Mouse (Mus musculus) lung, postnatal 0 days (tissue): ENCODE data around the gene Idh2. TPM values are rescaled to one million over a fixed set of nuclear protein-coding genes. Genes with fewer than 3 reads are reported as not detected.
"Not testable (repeated sequence)": the region's sequence is repeated elsewhere in the genome, so short reads cannot be mapped to it uniquely, and the experiment has no call there.

Experiments used
- ATAC-seq: fragments of 200-750 bp; cut with Nextera tagmentation; 2 replicates; pipeline ENCODE4 v1.8.0; 2017; ENCODE audit warnings: moderate library complexity
- DNase-seq: peaks from one replicate; pipeline ENCODE4 v3.0.0-alpha.2; 2016; ENCODE audit warnings: low spot score
- H3K27ac ChIP-seq: fragments of 300-500 bp; sonication (generic); 2 replicates; pipeline ENCODE4 v1.5.1; 2014; ENCODE audit warnings: antibody characterized with exemption, mild to moderate bottlenecking, low read length, mixed read lengths
- H3K27me3 ChIP-seq: fragments of 300-500 bp; sonication (generic); replicated peaks from 2 replicates; pipeline ENCODE4 v1.6.1; 2014; ENCODE audit warnings: low read length, mixed read lengths; ENCODE audit not compliant: insufficient read depth
- H3K36me3 ChIP-seq: fragments of 300-500 bp; sonication (generic); 2 replicates; pipeline ENCODE4 v1.6.1; 2014; ENCODE audit warnings: low read length, mixed read lengths; ENCODE audit not compliant: insufficient read depth
- H3K4me1 ChIP-seq: fragments of 300-500 bp; sonication (generic); 2 replicates; pipeline ENCODE4 v1.6.1; 2014; ENCODE audit warnings: antibody characterized with exemption, low read depth, low read length, mixed read lengths; ENCODE audit not compliant: insufficient read depth
- H3K4me2 ChIP-seq: fragments of 300-500 bp; sonication (generic); replicated peaks from 2 replicates; pipeline ENCODE4 v1.6.1; 2014; ENCODE audit warnings: low read depth, mild to moderate bottlenecking, low read length, moderate library complexity, mixed read lengths
- H3K4me3 ChIP-seq: fragments of 300-500 bp; sonication (generic); 2 replicates; pipeline ENCODE4 v1.5.1; 2014; ENCODE audit warnings: low read depth, low read length
- H3K9ac ChIP-seq: fragments of 300-500 bp; sonication (generic); replicated peaks from 2 replicates; pipeline ENCODE4 v1.6.1; 2014; ENCODE audit warnings: low read depth, mild to moderate bottlenecking
- H3K9me3 ChIP-seq: fragments of 300-500 bp; sonication (generic); 2 replicates; pipeline ENCODE4 v1.6.1; 2016; ENCODE audit warnings: low read length, mixed read lengths
- CTCF ChIP-seq: IDR thresholded peaks from 2 replicates; pipeline ENCODE4 v1.5.1; 2016; ENCODE audit warnings: antibody characterized with exemption, mild to moderate bottlenecking
- EP300 ChIP-seq: IDR thresholded peaks from 2 replicates; pipeline ENCODE4 v1.6.1; 2016; ENCODE audit warnings: antibody characterized with exemption, mild to moderate bottlenecking, control low read depth
- whole genome bisulfite sequencing: fragments of 180-500 bp; shearing (Covaris S2); extraction: QIAGEN DNeasy Blood & Tissue Kit; methylation state at CpG from one replicate; pipeline ENCODE4 v1.1.7; 2014; 5-methylcytosine and 5-hydroxymethylcytosine counted together
- polyA plus RNA-seq: library from polyadenylated mRNA; unstranded; fragments of >200 nt; fragmentation: Nextera tagmentation; extraction: Ambion mirVana; gene quantifications from 2 replicates; pipeline ENCODE4 v1.2.1, GENCODE M21; 2015

The Idh2 gene
- polyA plus RNA-seq, 1 experiment from 2014 or later, result 296 TPM

DNA sequence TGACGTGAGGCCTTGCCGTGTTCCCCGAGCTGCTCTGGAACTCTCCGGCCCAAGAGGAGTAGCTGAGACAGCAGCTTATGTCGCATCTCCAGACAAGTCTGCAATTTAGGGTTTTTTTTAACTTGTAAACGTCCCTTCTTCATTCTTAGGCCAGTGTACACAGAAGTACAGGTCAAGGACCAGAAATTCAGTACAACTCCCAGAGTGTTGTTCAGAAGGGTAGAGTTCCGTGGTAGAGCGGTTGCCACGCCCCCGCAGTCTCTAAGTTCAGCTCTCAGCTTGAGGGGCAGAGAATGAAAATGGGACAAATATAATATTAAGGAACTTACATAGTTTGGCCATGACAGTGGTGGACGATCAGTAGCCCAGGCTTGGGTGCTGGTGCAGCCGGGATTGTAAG lies 59.4 kb downstream of the Idh2 start:
- DNase-seq (peak; percentile 60), ATAC-seq (no peak)
- TF ChIP-seq EP300 (no peak), CTCF (no peak)
- no peaks in the 10 kb centered on the region for H3K9me3 ChIP-seq
- no peaks in the 10 kb centered on the region for H3K36me3 ChIP-seq
- no peaks in the 10 kb centered on the region for H3K27me3 ChIP-seq
- H3K9ac ChIP-seq, result no peak overlapping the region
- WGBS, result 35% methylated on average over 12 of the region's 12 CpGs
- H3K27ac ChIP-seq, result peak overlapping the region; percentile 91
- H3K4me3 ChIP-seq, result no peak overlapping the region
- H3K4me1 ChIP-seq, result peaks cover 47% of the 10 kb centered on the region; the same call in 1 of the 2 replicates
- no peak overlapping the region for H3K4me2 ChIP-seq

DNA sequence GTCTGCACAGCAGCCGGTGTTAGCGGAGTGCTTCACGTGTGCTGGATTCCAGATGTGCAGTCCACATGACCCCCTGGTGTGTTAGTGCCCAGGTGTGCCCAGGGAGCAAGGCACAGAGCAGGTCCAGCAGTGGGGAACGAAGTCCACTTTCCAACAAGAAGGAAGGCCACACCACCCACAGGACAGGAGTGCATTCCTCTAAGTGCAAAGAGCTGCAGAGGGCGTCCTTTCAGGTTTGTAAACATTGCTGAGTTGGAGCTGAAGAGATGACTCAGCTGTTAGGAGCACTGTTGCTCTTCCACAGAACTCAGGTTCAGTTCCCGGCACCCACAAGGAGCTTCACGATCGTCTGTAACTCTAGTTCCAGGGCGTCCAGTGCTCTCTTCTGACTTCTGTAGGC lies 62.0 kb downstream of the Idh2 start:
- Histone ChIP-seq H3K27me3 (no peaks in the 10 kb centered on the region), H3K27ac (peak overlapping the region; percentile 63), H3K4me2 (no peak overlapping the region), H3K9ac (no peak overlapping the region), H3K9me3 (no peaks in the 10 kb centered on the region), H3K4me1 (peaks cover 32% of the 10 kb centered on the region; the same call in 1 of the 2 replicates), H3K36me3 (no peaks in the 10 kb centered on the region), H3K4me3 (no peak overlapping the region)
- whole genome bisulfite sequencing, result 68% methylated on average over 9 of the region's 9 CpGs
- peak; percentile 31 for TF ChIP-seq CTCF
- no peak for TF ChIP-seq EP300
- no peak for ATAC-seq
- peak; percentile 44 for DNase-seq

DNA sequence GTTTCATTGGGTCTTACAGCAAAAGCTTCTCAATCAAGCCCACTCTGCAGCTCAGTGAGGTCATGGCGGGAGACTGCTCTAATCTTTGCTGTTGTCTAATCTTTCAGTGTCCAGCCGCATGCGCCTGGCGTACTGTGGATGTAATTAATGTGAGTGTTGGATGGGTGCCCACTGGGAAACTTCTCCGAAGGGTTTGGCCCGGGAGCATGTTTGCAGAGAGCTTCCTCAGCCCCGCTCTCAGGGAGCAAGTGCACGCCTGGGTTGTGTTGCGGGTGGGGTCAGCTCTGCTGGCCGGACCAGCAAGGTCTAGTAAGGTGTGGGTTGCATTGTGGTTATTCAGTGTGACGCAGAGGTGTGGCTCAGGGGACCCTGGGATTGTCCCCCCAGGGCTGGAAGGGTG lies 62.9 kb downstream of the Idh2 start:
- H3K4me3 ChIP-seq, result no peak overlapping the region
- H3K9me3 ChIP-seq, result no peaks in the 10 kb centered on the region
- no peak for TF ChIP-seq CTCF
- no peak for TF ChIP-seq EP300
- no peaks in the 10 kb centered on the region for H3K27me3 ChIP-seq
- ATAC-seq (peak; percentile 65), DNase-seq (peak; percentile 92)
- 7% methylated on average over 11 of the region's 11 CpGs for WGBS
- peak overlapping the region; percentile 63 for H3K27ac ChIP-seq
- H3K4me2 ChIP-seq, result peak overlapping the region; percentile 20; the same call in 1 of the 2 replicates
- H3K36me3 ChIP-seq, result no peaks in the 10 kb centered on the region
- H3K4me1 ChIP-seq, result peaks cover 24% of the 10 kb centered on the region; the same call in 1 of the 2 replicates
- H3K9ac ChIP-seq, result no peak overlapping the region

DNA sequence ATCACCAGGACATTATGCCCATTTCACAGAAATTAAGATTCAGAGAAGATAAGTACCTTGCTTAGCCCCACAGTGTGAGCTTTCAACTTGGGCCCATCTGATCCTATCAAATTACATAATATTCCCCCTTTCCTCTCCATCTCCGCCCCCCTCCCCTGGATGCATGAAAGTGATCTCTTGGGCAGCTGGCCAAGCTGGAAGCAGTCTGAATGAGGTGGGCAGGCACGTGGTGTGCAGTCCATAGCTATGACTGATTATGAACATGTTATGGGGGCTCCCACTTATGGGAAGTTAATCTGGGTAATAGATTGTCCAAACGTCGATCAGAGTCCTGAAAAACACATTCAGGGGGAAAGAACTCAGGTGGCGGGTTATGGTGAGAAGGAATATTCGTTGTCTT lies 63.4 kb downstream of the Idh2 start:
- no peak for ATAC-seq
- H3K4me1 ChIP-seq, result peaks cover 22% of the 10 kb centered on the region; the same call in 1 of the 2 replicates

DNA sequence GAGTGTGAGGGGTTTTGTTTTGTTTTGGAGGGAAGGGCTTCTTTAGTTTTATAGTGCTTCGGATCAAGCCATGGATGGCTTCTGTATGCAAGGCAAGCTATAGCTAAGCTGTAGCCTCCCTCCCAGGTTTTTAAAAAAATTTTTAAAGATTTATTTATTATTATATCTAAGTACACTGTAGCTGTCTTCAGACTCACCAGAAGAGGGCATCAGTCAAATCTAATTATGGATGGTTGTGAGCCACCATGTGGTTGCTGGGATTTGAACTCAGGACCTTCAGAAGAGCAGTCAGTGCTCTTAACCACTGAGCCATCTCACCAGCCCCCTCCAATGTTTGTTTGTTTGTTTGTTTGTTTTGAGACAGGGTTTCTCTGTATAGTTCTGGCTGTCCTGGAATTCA lies 64.8 kb downstream of the Idh2 start:
- WGBS, result 92% methylated on average over 1 of the region's 1 CpGs
- H3K27ac ChIP-seq, result not testable (repeated sequence)

More for the DNA sequence above, 63.4 kb downstream of the Idh2 start:
- peak overlapping the region; percentile 20; the same call in 1 of the 2 replicates for H3K4me2 ChIP-seq
- TF ChIP-seq CTCF (no peak), EP300 (no peak)
- H3K9me3 ChIP-seq, result no peaks in the 10 kb centered on the region
- H3K36me3 ChIP-seq, result no peaks in the 10 kb centered on the region
- H3K27me3 ChIP-seq, result no peaks in the 10 kb centered on the region
- no peak for DNase-seq
- no peak overlapping the region for H3K9ac ChIP-seq
- H3K4me3 ChIP-seq, result no peak overlapping the region
- peak overlapping the region; percentile 57 for H3K27ac ChIP-seq
- WGBS, result 19% methylated on average over 6 of the region's 6 CpGs

DNA sequence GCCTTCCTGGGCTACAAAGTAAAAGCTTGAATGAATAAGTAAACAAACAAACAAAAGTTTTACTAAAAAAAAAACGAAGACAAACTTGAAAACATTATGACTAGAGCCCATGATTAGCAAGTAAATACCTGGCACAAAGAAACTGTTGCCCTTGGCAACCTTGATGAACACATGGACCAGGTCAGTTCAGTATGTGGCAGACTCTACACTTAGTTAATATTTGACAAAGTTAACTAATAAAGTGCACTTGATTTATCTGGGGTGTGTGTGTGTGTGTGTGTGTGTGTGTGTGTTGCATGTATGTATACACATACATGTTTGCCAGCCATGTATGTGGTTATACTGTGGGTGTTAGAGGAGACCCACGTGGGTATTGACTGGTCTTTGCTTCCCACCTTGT lies 65.4 kb downstream of the Idh2 start:
- TF ChIP-seq EP300 (no peak), CTCF (no peak)
- Histone ChIP-seq H3K4me3 (no peak overlapping the region), H3K36me3 (no peaks in the 10 kb centered on the region), H3K9me3 (no peaks in the 10 kb centered on the region), H3K27ac (no peak overlapping the region), H3K27me3 (no peaks in the 10 kb centered on the region), H3K4me1 (peaks cover 27% of the 10 kb centered on the region; the same call in 1 of the 2 replicates), H3K4me2 (no peak overlapping the region), H3K9ac (no peak overlapping the region)
- ATAC-seq, result peak; percentile 29; the same call in 1 of the 2 replicates
- peak; percentile 58 for DNase-seq
- 50% methylated on average over 2 of the region's 2 CpGs for WGBS

More for the DNA sequence above, 64.8 kb downstream of the Idh2 start:
- H3K9me3 ChIP-seq, H3K27me3 ChIP-seq, H3K4me3 ChIP-seq, H3K36me3 ChIP-seq, DNase-seq, ATAC-seq, H3K4me2 ChIP-seq, H3K9ac ChIP-seq: not testable (repeated sequence)
- H3K4me1 ChIP-seq, result peaks cover 24% of the 10 kb centered on the region; the same call in 1 of the 2 replicates
- peak; percentile 26; the same call in 1 of the 2 replicates for TF ChIP-seq CTCF
